Mouse (Mus musculus): ENCODE data around the gene Cnn3. TPM values are rescaled to one million over a fixed set of nuclear protein-coding genes. Genes with fewer than 3 reads are reported as not detected.

Cnn3 gene
- total and polyA plus RNA-seq, 3 experiments: 37.8 to 45.4 (median 40.2) TPM

- intact Hi-C loops (cut with DNase I): no loop called here
- H3K27me3 ChIP-seq (ENCODE audit: control insufficient read depth, insufficient read depth, low read length): no peaks in the 10 kb centered on the region
- no peaks in the 10 kb centered on the region for H3K79me2 ChIP-seq (replicated peaks; ENCODE audit: control insufficient read depth, insufficient read depth, low read length)
- WGBS: 77% methylated on average over 8 of the region's 8 CpGs
- no peak overlapping the region for H3K4me3 ChIP-seq
- H3K9ac ChIP-seq (ENCODE audit: low read depth, low read length): no peak overlapping the region
- TF ChIP-seq POLR2A (IDR thresholded peaks at IDR 0.05; ENCODE audit: insufficient read depth, low read depth, low read length) (no peak), CTCF (IDR thresholded peaks at IDR 0.05) (no peak), EP300 (IDR thresholded peaks at IDR 0.05; ENCODE audit: insufficient read depth, low read depth, low read length) (no peak)
- H3K27ac ChIP-seq: no peak overlapping the region
- H3K36me3 ChIP-seq (ENCODE audit: control insufficient read depth, insufficient read depth, low read length): no peaks in the 10 kb centered on the region
- H3K4me1 ChIP-seq (ENCODE audit: control insufficient read depth, insufficient read depth, low read length): no peaks in the 10 kb centered on the region
- DNase-seq: no peak
These were observed 54.7 kb downstream of the Cnn3 start for GRCm38 (mm10) chr3:121480961-121481436.

GRCm38 (mm10) chr3:121481564-121481963 is 55.3 kb downstream of the Cnn3 start:
- no peak overlapping the region for H3K9ac ChIP-seq (ENCODE audit: low read depth, low read length)
- H3K27ac ChIP-seq: no peak overlapping the region
- H3K79me2 ChIP-seq (replicated peaks; ENCODE audit: control insufficient read depth, insufficient read depth, low read length): no peaks in the 10 kb centered on the region
- H3K27me3 ChIP-seq (ENCODE audit: control insufficient read depth, insufficient read depth, low read length): no peaks in the 10 kb centered on the region
- no peak for DNase-seq
- TF ChIP-seq EP300 (IDR thresholded peaks at IDR 0.05; ENCODE audit: insufficient read depth, low read depth, low read length) (no peak), CTCF (IDR thresholded peaks at IDR 0.05) (no peak), POLR2A (IDR thresholded peaks at IDR 0.05; ENCODE audit: insufficient read depth, low read depth, low read length) (no peak)
- intact Hi-C loops (cut with DNase I): no loop called here
- H3K36me3 ChIP-seq (ENCODE audit: control insufficient read depth, insufficient read depth, low read length): no peaks in the 10 kb centered on the region
- H3K4me3 ChIP-seq: no peak overlapping the region
- 32% methylated on average over 6 of the region's 6 CpGs for WGBS
- H3K4me1 ChIP-seq (ENCODE audit: control insufficient read depth, insufficient read depth, low read length): no peaks in the 10 kb centered on the region

- 62% methylated on average over 25 of the region's 25 CpGs for WGBS
- Histone ChIP-seq H3K27me3 (ENCODE audit: control insufficient read depth, insufficient read depth, low read length) (no peaks in the 10 kb centered on the region), H3K4me1 (ENCODE audit: control insufficient read depth, insufficient read depth, low read length) (no peaks in the 10 kb centered on the region), H3K79me2 (replicated peaks; ENCODE audit: control insufficient read depth, insufficient read depth, low read length) (no peaks in the 10 kb centered on the region), H3K36me3 (ENCODE audit: control insufficient read depth, insufficient read depth, low read length) (no peaks in the 10 kb centered on the region), H3K27ac (no peak overlapping the region), H3K9ac (ENCODE audit: low read depth, low read length) (no peak overlapping the region), H3K4me3 (no peak overlapping the region)
- intact Hi-C loops (cut with DNase I): no loop called here
- TF ChIP-seq POLR2A (IDR thresholded peaks at IDR 0.05; ENCODE audit: insufficient read depth, low read depth, low read length) (no peak), EP300 (IDR thresholded peaks at IDR 0.05; ENCODE audit: insufficient read depth, low read depth, low read length) (no peak), CTCF (IDR thresholded peaks at IDR 0.05) (no peak)
- no peak for DNase-seq
These were observed 57.2 kb downstream of the Cnn3 start for GRCm38 (mm10) chr3:121483266-121484161.

- DNase-seq: no peak
- H3K36me3 ChIP-seq (ENCODE audit: control insufficient read depth, insufficient read depth, low read length): no peaks in the 10 kb centered on the region
- TF ChIP-seq CTCF (IDR thresholded peaks at IDR 0.05) (no peak), POLR2A (IDR thresholded peaks at IDR 0.05; ENCODE audit: insufficient read depth, low read depth, low read length) (no peak), EP300 (IDR thresholded peaks at IDR 0.05; ENCODE audit: insufficient read depth, low read depth, low read length) (no peak)
- H3K9ac ChIP-seq (ENCODE audit: low read depth, low read length): no peak overlapping the region
- intact Hi-C loops (cut with DNase I): no loop called here
- 86% methylated on average over 2 of the region's 2 CpGs for WGBS
- H3K27me3 ChIP-seq (ENCODE audit: control insufficient read depth, insufficient read depth, low read length): no peaks in the 10 kb centered on the region
- no peak overlapping the region for H3K27ac ChIP-seq
- H3K4me3 ChIP-seq: no peak overlapping the region
- H3K4me1 ChIP-seq (ENCODE audit: control insufficient read depth, insufficient read depth, low read length): no peaks in the 10 kb centered on the region; the same call in 1 of the 2 replicates
- H3K79me2 ChIP-seq (replicated peaks; ENCODE audit: control insufficient read depth, insufficient read depth, low read length): no peaks in the 10 kb centered on the region
These were observed 58.9 kb downstream of the Cnn3 start for GRCm38 (mm10) chr3:121485201-121485600.

GRCm38 (mm10) chr3:121489462-121490118 is 63.3 kb downstream of the Cnn3 start:
- H3K9ac ChIP-seq (ENCODE audit: low read depth, low read length): no peak overlapping the region
- no peaks in the 10 kb centered on the region for H3K36me3 ChIP-seq (ENCODE audit: control insufficient read depth, insufficient read depth, low read length)
- H3K4me1 ChIP-seq (ENCODE audit: control insufficient read depth, insufficient read depth, low read length): no peaks in the 10 kb centered on the region; the same call in 1 of the 2 replicates
- H3K27ac ChIP-seq: no peak overlapping the region
- no peak overlapping the region for H3K4me3 ChIP-seq
- intact Hi-C loops (cut with DNase I): no loop called here
- H3K27me3 ChIP-seq (ENCODE audit: control insufficient read depth, insufficient read depth, low read length): no peaks in the 10 kb centered on the region
- TF ChIP-seq POLR2A (IDR thresholded peaks at IDR 0.05; ENCODE audit: insufficient read depth, low read depth, low read length) (no peak), EP300 (IDR thresholded peaks at IDR 0.05; ENCODE audit: insufficient read depth, low read depth, low read length) (no peak), CTCF (IDR thresholded peaks at IDR 0.05) (no peak)
- 60% methylated on average over 12 of the region's 12 CpGs for WGBS
- no peaks in the 10 kb centered on the region for H3K79me2 ChIP-seq (replicated peaks; ENCODE audit: control insufficient read depth, insufficient read depth, low read length)
- DNase-seq: no peak
